Mouse (Mus musculus): ENCODE measurements at regions not wholly inside any gene's neighbourhood (a gene's known extent, or its start where the extent isn't known, plus 50 kb on each side); places are given as distances from the start of the nearest gene placed in this dataset.

GRCm38 (mm10) chr10:117511483-117512406 lies 117.6 kb upstream of the Cpm start:
- Histone ChIP-seq H3K27ac (replicated peaks) (no peak overlapping the region), H3K36me3 (replicated peaks) (no peaks in the 10 kb centered on the region), H3K4me1 (replicated peaks) (no peaks in the 10 kb centered on the region), H3K4me2 (no peak overlapping the region), H3K9ac (no peak overlapping the region), H3K27me3 (no peaks in the 10 kb centered on the region), H3K4me3 (replicated peaks) (no peak overlapping the region), H3K9me3 (replicated peaks) (no peaks in the 10 kb centered on the region)
- WGBS (ENCODE audit: insufficient replicate concordance): 69% methylated on average over 8 of the region's 8 CpGs
- no peak for ATAC-seq (ENCODE audit: insufficient read depth)

GRCm38 (mm10) chr10:117510529-117511482 lies 118.5 kb upstream of the Cpm start:
- Histone ChIP-seq H3K4me1 (replicated peaks) (no peaks in the 10 kb centered on the region), H3K4me3 (replicated peaks) (no peak overlapping the region), H3K27ac (replicated peaks) (no peak overlapping the region), H3K4me2 (no peak overlapping the region), H3K36me3 (replicated peaks) (no peaks in the 10 kb centered on the region), H3K9me3 (replicated peaks) (no peaks in the 10 kb centered on the region), H3K9ac (no peak overlapping the region), H3K27me3 (no peaks in the 10 kb centered on the region)
- no peak for ATAC-seq (ENCODE audit: insufficient read depth)
- 68% methylated on average over 3 of the region's 3 CpGs for WGBS (ENCODE audit: insufficient replicate concordance)

GRCm38 (mm10) chr10:117510224-117510486 lies 119.1 kb upstream of the Cpm start:
- 67% methylated on average over 2 of the region's 2 CpGs for WGBS (ENCODE audit: insufficient replicate concordance)

GRCm38 (mm10) chr10:117509431-117510223 lies 119.7 kb upstream of the Cpm start:
- WGBS (ENCODE audit: insufficient replicate concordance): 63% methylated on average over 9 of the region's 9 CpGs
- Histone ChIP-seq H3K27ac (replicated peaks) (no peak overlapping the region), H3K27me3 (no peaks in the 10 kb centered on the region), H3K4me3 (replicated peaks) (no peak overlapping the region), H3K4me1 (replicated peaks) (no peaks in the 10 kb centered on the region), H3K4me2 (no peak overlapping the region), H3K9me3 (replicated peaks) (no peaks in the 10 kb centered on the region), H3K9ac (no peak overlapping the region), H3K36me3 (replicated peaks) (no peaks in the 10 kb centered on the region)
- no peak for ATAC-seq (ENCODE audit: insufficient read depth)

More at GRCm38 (mm10) chr10:117510224-117510486, 119.1 kb upstream of the Cpm start:
- H3K4me1 ChIP-seq (replicated peaks): no peaks in the 10 kb centered on the region
- H3K36me3 ChIP-seq (replicated peaks): no peaks in the 10 kb centered on the region
- no peaks in the 10 kb centered on the region for H3K9me3 ChIP-seq (replicated peaks)
- H3K9ac ChIP-seq: no peak overlapping the region
- no peak for ATAC-seq (ENCODE audit: insufficient read depth)
- H3K4me2 ChIP-seq: no peak overlapping the region
- no peak overlapping the region for H3K4me3 ChIP-seq (replicated peaks)
- no peaks in the 10 kb centered on the region for H3K27me3 ChIP-seq
- no peak overlapping the region for H3K27ac ChIP-seq (replicated peaks)

- H3K9me3 ChIP-seq (replicated peaks): no peaks in the 10 kb centered on the region
- H3K4me1 ChIP-seq (replicated peaks): no peaks in the 10 kb centered on the region
- WGBS (ENCODE audit: insufficient replicate concordance): 66% methylated on average over 5 of the region's 5 CpGs
- H3K4me2 ChIP-seq: no peak overlapping the region
- H3K27ac ChIP-seq (replicated peaks): no peak overlapping the region
- no peaks in the 10 kb centered on the region for H3K36me3 ChIP-seq (replicated peaks)
- no peak for ATAC-seq (ENCODE audit: insufficient read depth)
- no peaks in the 10 kb centered on the region for H3K27me3 ChIP-seq
- no peak overlapping the region for H3K9ac ChIP-seq
- H3K4me3 ChIP-seq (replicated peaks): no peak overlapping the region
Measured at GRCm38 (mm10) chr10:117506252-117506992, 122.9 kb upstream of the Cpm start.

GRCm38 (mm10) chr10:117505529-117505928 lies 123.8 kb upstream of the Cpm start:
- Histone ChIP-seq H3K27ac (replicated peaks) (no peak overlapping the region), H3K36me3 (replicated peaks) (no peaks in the 10 kb centered on the region), H3K4me2 (no peak overlapping the region), H3K9ac (no peak overlapping the region), H3K4me1 (replicated peaks) (no peaks in the 10 kb centered on the region), H3K4me3 (replicated peaks) (no peak overlapping the region), H3K27me3 (no peaks in the 10 kb centered on the region), H3K9me3 (replicated peaks) (no peaks in the 10 kb centered on the region)
- ATAC-seq (ENCODE audit: insufficient read depth): no peak
- 57% methylated on average over 4 of the region's 4 CpGs for WGBS (ENCODE audit: insufficient replicate concordance)

GRCm38 (mm10) chr10:117505057-117505456 lies 124.2 kb upstream of the Cpm start:
- Histone ChIP-seq H3K36me3 (replicated peaks) (no peaks in the 10 kb centered on the region), H3K4me1 (replicated peaks) (no peaks in the 10 kb centered on the region), H3K4me2 (no peak overlapping the region), H3K27me3 (no peaks in the 10 kb centered on the region), H3K9ac (no peak overlapping the region), H3K4me3 (replicated peaks) (no peak overlapping the region), H3K9me3 (replicated peaks) (no peaks in the 10 kb centered on the region), H3K27ac (replicated peaks) (no peak overlapping the region)
- 57% methylated on average over 3 of the region's 3 CpGs for WGBS (ENCODE audit: insufficient replicate concordance)
- ATAC-seq (ENCODE audit: insufficient read depth): no peak

GRCm38 (mm10) chr10:117504267-117504902 lies 124.6 kb upstream of the Cpsf6 start:
- no peak for ATAC-seq (ENCODE audit: insufficient read depth)
- no peak overlapping the region for H3K4me3 ChIP-seq (replicated peaks)
- no peaks in the 10 kb centered on the region for H3K36me3 ChIP-seq (replicated peaks)
- WGBS (ENCODE audit: insufficient replicate concordance): 65% methylated on average over 5 of the region's 5 CpGs
- no peaks in the 10 kb centered on the region for H3K9me3 ChIP-seq (replicated peaks)
- no peaks in the 10 kb centered on the region for H3K4me1 ChIP-seq (replicated peaks)
- H3K9ac ChIP-seq: no peak overlapping the region
- no peak overlapping the region for H3K27ac ChIP-seq (replicated peaks)
- H3K27me3 ChIP-seq: no peaks in the 10 kb centered on the region
- H3K4me2 ChIP-seq: no peak overlapping the region

- no peak for ATAC-seq (ENCODE audit: insufficient read depth)
- no peaks in the 10 kb centered on the region for H3K27me3 ChIP-seq
- H3K4me2 ChIP-seq: no peak overlapping the region
- no peak overlapping the region for H3K4me3 ChIP-seq (replicated peaks)
- no peaks in the 10 kb centered on the region for H3K9me3 ChIP-seq (replicated peaks)
- H3K27ac ChIP-seq (replicated peaks): no peak overlapping the region
- 66% methylated on average over 22 of the region's 22 CpGs for WGBS (ENCODE audit: insufficient replicate concordance)
- H3K4me1 ChIP-seq (replicated peaks): no peaks in the 10 kb centered on the region
- no peak overlapping the region for H3K9ac ChIP-seq
- H3K36me3 ChIP-seq (replicated peaks): no peaks in the 10 kb centered on the region
Measured at GRCm38 (mm10) chr10:117503222-117504184, 123.7 kb upstream of the Cpsf6 start.

Data from liver, embryonic 15.5 days (tissue).